Mouse (Mus musculus): ENCODE data around the gene Mcrip2.

DNA sequence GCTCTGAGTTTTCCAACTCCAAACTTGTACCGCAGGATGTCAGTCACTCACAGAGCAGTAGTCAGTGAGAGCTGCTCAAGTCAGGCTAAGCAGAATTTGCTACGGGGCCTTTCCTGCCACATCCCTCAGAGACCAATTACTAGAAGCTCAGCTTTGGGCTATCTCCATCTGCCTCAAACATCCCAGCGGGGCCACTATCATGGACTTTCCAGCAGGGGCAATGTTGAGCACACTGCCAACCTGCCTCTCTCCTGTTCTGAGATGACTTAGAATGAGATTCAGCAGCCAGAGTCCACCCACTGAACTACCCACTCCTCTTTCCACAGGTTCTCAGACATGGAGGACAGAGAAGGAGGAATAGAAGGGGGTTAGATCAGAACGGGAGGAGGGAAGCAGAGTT is 17.1 kb upstream of the Mcrip2 start:
- TF ChIP-seq EP300 (IDR thresholded peaks at IDR 0.05; ENCODE audit: low read depth) (no peak), CTCF (IDR thresholded peaks at IDR 0.05; ENCODE audit: low read depth) (peak; percentile 70)
